Mouse (Mus musculus) gastrocnemius, adult 2 months (tissue): ENCODE measurements around the gene Gpi1. TPM values are rescaled to one million over a fixed set of nuclear protein-coding genes. Genes with fewer than 3 reads are reported as not detected.
A peak's percentile ranks its signal among the peaks of the same experiment; 100 is the strongest.

Experiments
- DNase-seq: peaks from one replicate; pipeline ENCODE4 v3.0.0; 2022
- H3K27ac ChIP-seq: fragments of 200-600 bp; 2 replicates; pipeline ENCODE4 v1.8.1; 2022; ENCODE audit warnings: mild to moderate bottlenecking
- H3K4me3 ChIP-seq: fragments of 200-600 bp; 2 replicates; pipeline ENCODE4 v1.8.1; 2022; ENCODE audit warnings: mild to moderate bottlenecking, moderate library complexity
- CTCF ChIP-seq: fragments of 200-600 bp; IDR thresholded peaks from 2 replicates; pipeline ENCODE4 v1.8.1; 2022; ENCODE audit warnings: antibody characterized with exemption, mild to moderate bottlenecking, moderate library complexity
- intact Hi-C: fragments of 180-260 bp; cut with DNase I; formaldehyde crosslinking; loops from one replicate; pipeline ENCODE4 v1.15.1; 2025
- total RNA-seq, 2 experiments: library from RNA; stranded (reverse); gene quantifications; 2 replicates each; pipeline ENCODE4 v1.2.3; 2021

The Gpi1 gene
- total RNA-seq, 2 experiments from 2014 or later = 882 to 1,223 TPM

DNA sequence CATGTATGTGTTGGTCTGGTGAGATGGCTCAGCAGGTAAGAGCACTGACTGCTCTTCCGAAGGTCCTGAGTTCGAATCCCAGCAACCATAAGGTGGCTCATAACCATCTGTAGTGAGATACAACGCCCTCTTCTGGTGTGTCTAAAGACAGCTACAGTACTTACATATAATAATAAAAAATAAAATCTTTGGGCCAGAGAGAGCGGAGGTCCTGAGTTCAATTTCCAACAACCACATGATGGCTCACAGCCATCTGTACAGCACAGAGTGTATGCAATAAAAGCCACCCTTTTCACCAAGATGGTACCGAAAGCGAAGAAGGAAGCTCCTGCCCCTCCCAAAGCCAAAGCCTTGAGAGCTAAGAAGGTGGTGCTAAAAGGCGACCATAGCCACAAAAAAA, 20.6 kb upstream of the Gpi1 start, which contains the start of gene Gm6096:
TSS of gene Gm6096 (plus strand) at position 301 of the 400 bp plus-strand sequence.
- no peak for TF ChIP-seq CTCF
- DNase-seq = no peak
- no peak within 1 kb of the TSS for H3K4me3 ChIP-seq
- intact Hi-C loops = loop anchor here (5.0 kb wide), 1 partner anchor 107 kb away; no protein-coding TSS in a partner anchor
- no peak within 1 kb of the TSS for H3K27ac ChIP-seq

- intact Hi-C loops = no loop called here
- Histone ChIP-seq H3K4me3 (no peak overlapping the region), H3K27ac (no peak overlapping the region)
- no peak for TF ChIP-seq CTCF
- no peak for DNase-seq
These were observed 16.8 kb upstream of the Gpi1 start for GRCm38 (mm10) chr7:34246870-34247499.

DNA sequence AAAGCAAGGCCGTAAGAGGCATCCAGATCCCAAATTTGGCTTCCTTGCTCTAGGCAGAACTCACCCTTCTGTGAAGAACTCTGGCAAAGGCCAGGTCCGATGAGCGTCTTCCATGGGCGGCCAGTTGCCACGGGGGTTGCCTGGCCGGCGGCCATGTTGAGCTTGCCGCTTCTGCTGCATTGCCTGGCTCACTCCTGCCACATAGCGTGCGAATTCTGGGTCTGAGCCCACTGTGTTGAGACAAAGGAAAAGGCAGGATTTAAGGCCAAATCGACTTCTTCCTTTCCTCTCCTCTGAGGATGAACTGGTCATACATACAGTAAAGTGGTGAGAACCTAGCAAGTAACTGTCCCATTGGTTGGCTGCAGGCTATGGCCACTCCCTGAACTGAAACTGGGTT, 12.0 kb upstream of the Gpi1 start:
- DNase-seq = peak; percentile 38
- intact Hi-C loops = no loop called here
- H3K27ac ChIP-seq = no peak overlapping the region
- TF ChIP-seq CTCF = no peak
- H3K4me3 ChIP-seq = no peak overlapping the region

GRCm38 (mm10) chr7:34238086-34238485, 8.0 kb upstream of the Gpi1 start:
- TF ChIP-seq CTCF = no peak
- DNase-seq = no peak
- H3K27ac ChIP-seq = no peak overlapping the region
- intact Hi-C loops = no loop called here
- H3K4me3 ChIP-seq = no peak overlapping the region

- TF ChIP-seq CTCF = no peak
- H3K4me3 ChIP-seq = no peak overlapping the region
- H3K27ac ChIP-seq = no peak overlapping the region
- no peak for DNase-seq
- intact Hi-C loops = no loop called here
These were observed 5.5 kb upstream of the Gpi1 start for GRCm38 (mm10) chr7:34235602-34236001.

GRCm38 (mm10) chr7:34234610-34235561, 4.8 kb upstream of the Gpi1 start:
- intact Hi-C loops = no loop called here
- peak overlapping the region; percentile 98 for H3K27ac ChIP-seq
- TF ChIP-seq CTCF = no peak
- peak overlapping the region; percentile 66 for H3K4me3 ChIP-seq
- no peak for DNase-seq

- peak; percentile 99 for DNase-seq
- intact Hi-C loops = no loop called here
- peak overlapping the region; percentile 66 for H3K4me3 ChIP-seq
- no peak for TF ChIP-seq CTCF
- peak overlapping the region; percentile 98 for H3K27ac ChIP-seq
These were observed 3.9 kb upstream of the Gpi1 start for GRCm38 (mm10) chr7:34233909-34234609.

DNA sequence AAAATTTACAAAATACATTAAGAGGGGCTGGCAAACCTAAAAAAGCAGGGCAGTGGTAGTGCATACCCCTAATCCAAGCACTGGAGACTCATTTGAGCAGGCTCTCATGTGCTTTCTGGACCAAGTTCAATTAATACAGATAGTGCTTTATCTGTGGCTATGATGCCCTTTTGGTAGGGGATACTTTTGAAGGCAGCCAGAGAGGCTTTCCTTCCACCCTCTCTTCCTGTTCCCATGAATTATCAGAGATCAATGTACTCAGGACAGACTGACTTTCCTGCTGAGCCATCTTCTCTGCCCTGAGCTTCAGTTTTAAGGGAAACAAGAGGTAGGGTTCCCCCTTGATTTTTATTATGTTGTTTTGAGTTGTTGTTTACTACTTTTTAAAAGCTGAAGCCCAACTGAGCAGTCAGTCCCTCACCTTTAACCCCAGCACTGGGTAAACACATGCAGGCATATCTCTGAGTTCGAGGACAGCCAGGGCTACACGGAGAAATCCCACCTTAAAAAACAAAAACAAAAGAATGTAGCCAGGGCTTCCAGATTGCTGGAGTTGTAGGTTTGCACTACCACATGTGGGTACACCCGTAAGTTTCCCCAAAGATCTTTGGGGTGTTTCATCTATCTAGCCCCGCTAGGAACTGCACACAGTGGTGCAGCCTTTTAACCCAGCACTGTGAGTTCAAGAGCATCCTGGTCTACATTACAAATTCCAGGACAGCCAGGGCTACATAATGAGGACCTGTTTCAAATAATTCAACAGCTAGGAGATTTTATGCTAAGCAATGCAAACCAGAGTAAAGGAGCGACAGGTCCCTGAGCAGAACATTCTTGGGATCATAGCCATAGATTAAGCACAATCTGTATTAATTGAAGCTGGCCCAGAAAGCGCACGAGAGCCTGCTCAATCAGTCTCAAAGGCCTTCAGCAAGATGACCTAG, 2.9 kb upstream of the Gpi1 start:
- DNase-seq = no peak
- no peak for TF ChIP-seq CTCF
- Histone ChIP-seq H3K4me3 (peak overlapping the region; percentile 66), H3K27ac (peak overlapping the region; percentile 98)
- intact Hi-C loops = no loop called here

- peak; percentile 71 for DNase-seq
- Histone ChIP-seq H3K27ac (peak overlapping the region; percentile 99), H3K4me3 (peak overlapping the region; percentile 92)
- TF ChIP-seq CTCF = no peak
- intact Hi-C loops = loop anchor here (2.0 kb wide), 1 partner anchor 33 kb away; the partner anchor contains the start of gene Pdcd2l
These were observed 435 bp downstream of the Gpi1 start for GRCm38 (mm10) chr7:34229691-34230111.

GRCm38 (mm10) chr7:34229153-34229552, 983 bp downstream of the Gpi1 start:
- peak overlapping the region; percentile 92 for H3K4me3 ChIP-seq
- intact Hi-C loops = loop anchor here (2.0 kb wide), 1 partner anchor 32 kb away; the partner anchor contains the start of gene Pdcd2l
- peak overlapping the region; percentile 99 for H3K27ac ChIP-seq
- no peak for TF ChIP-seq CTCF
- DNase-seq = peak; percentile 26

GRCm38 (mm10) chr7:34228641-34229040, 1.5 kb downstream of the Gpi1 start:
- peak; percentile 76 for DNase-seq

More at GRCm38 (mm10) chr7:34228641-34229040, 1.5 kb downstream of the Gpi1 start:
- H3K27ac ChIP-seq = peak overlapping the region; percentile 99
- TF ChIP-seq CTCF = no peak
- H3K4me3 ChIP-seq = peak overlapping the region; percentile 92
- intact Hi-C loops = loop anchor here (2.0 kb wide), 1 partner anchor 32 kb away; the partner anchor contains the start of gene Pdcd2l
